1 mouse cellular context compared by ENCODE assay signal in the genomic region with DNA sequence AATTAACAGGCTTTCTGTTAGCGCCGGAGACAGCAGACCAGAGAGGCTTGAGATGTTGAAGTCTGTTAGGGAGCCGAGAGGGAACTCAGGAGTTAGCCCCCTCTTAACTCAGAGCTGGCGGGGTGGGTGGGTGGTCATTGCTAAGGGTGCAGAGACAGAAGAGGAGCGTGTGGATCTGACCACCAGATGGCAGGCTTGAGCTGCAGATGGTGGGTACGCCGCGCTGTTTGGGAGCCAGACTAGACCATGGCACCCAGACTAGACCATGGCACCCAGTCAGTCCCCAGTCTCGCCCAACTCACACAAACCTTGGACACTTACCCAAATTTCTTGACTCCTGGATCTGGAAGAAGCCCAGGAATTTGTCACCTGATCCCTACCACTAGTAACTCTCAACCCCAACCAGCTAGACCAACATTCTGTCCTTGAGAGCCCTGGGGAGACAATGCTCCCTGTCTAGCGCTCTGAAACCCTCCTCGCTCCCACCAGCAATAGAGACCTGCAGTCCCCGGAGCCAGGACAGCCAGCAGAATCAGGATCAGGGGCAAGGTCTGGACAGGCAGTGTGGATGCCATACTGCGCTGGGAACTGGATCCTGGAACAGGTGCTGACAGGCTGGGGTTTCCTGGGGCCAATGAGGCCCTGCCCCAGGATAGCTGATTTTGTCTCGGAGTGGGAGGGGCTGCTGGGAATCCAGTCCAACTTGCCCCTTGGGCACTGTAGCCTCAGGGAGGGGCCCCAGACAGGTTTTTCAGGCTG.
TF ChIP-seq lines count a peak whose summit lies in the region.

No protein-coding gene starts in this region.

TF ChIP-seq in CH12.LX, 34 proteins besides CTCF, POLR2A, EP300 and RAD21:
- TF ChIP-seq KAT2A (IDR thresholded peaks at IDR 0.05; ENCODE audit: insufficient replicate concordance, low read length) (no peak), MAX (IDR thresholded peaks at IDR 0.05; ENCODE audit: low read length) (no peak), SMC3 (IDR thresholded peaks at IDR 0.05; ENCODE audit: low read depth, low read length) (peak; percentile 96), USF1 (IDR thresholded peaks at IDR 0.05; ENCODE audit: low read depth, low read length) (no peak), ZC3H11A (IDR thresholded peaks at IDR 0.05; ENCODE audit: low read depth, low read length) (peak; percentile 69), IRF4 (IDR thresholded peaks at IDR 0.05; ENCODE audit: low read depth, low read length) (no peak), ZKSCAN1 (IDR thresholded peaks at IDR 0.05; ENCODE audit: borderline replicate concordance, low read depth, low read length) (no peak), BHLHE40 (IDR thresholded peaks at IDR 0.05; ENCODE audit: low read depth, low read length) (no peak)
